Mouse (Mus musculus): ENCODE data around the gene Dcaf10.

Gene Dcaf10

GRCm38 (mm10) chr4:45419051-45419450 lies 77.2 kb downstream of the Dcaf10 start:
- no peak for DNase-seq (ENCODE audit: low spot score)

- no peak for DNase-seq (ENCODE audit: low spot score)
Measured at GRCm38 (mm10) chr4:45420733-45421132, 78.8 kb downstream of the Dcaf10 start.

GRCm38 (mm10) chr4:45421519-45422260 lies 79.8 kb downstream of the Dcaf10 start:
- no peak for DNase-seq (ENCODE audit: low spot score)

GRCm38 (mm10) chr4:45422640-45423039 lies 80.7 kb downstream of the Dcaf10 start:
- DNase-seq (ENCODE audit: low spot score) = no peak

- DNase-seq (ENCODE audit: low spot score) = no peak
Measured at GRCm38 (mm10) chr4:45423406-45423805, 81.5 kb downstream of the Dcaf10 start.

- DNase-seq (ENCODE audit: low spot score) = no peak
Measured at GRCm38 (mm10) chr4:45426724-45427457, 85.0 kb downstream of the Dcaf10 start.
